Mouse (Mus musculus): Measurements from ENCODE around the gene Rrp8.
A peak's percentile ranks its signal among the peaks of the same experiment; 100 is the strongest.

Rrp8 gene

DNA sequence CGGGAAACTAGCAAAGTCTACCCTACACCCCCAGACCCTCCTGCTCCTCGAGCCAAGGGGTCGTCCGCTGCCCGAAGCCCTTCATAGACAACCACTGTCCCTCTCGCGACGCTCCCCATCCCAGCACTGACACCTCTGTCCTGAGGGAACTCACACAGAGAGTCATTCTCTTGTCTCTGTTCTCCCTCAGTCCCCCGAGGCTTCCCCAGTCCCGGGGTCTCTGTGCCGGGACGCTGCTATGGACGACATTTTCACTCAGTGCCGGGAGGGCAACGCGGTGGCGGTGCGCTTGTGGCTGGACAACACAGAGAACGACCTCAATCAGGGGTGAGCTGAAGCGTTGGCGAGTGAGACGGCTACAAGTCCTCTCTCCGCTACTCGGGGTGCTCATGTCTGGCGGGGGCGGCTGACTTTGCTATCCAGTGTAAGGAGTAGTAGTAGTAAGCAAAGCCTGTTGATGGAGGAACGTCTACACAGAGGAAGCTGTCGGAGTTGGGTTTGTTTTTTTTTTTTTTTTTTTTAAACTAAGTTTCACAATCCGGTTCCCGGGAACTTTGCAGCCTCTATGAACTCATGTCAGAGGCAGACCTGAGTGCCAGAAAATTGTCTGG is at the start of gene Rrp8:
Gene Rrp8, minus strand, starts transcription at position 475 of the 611 bp plus-strand sequence.
- DNase-seq: peak; percentile 51

DNA sequence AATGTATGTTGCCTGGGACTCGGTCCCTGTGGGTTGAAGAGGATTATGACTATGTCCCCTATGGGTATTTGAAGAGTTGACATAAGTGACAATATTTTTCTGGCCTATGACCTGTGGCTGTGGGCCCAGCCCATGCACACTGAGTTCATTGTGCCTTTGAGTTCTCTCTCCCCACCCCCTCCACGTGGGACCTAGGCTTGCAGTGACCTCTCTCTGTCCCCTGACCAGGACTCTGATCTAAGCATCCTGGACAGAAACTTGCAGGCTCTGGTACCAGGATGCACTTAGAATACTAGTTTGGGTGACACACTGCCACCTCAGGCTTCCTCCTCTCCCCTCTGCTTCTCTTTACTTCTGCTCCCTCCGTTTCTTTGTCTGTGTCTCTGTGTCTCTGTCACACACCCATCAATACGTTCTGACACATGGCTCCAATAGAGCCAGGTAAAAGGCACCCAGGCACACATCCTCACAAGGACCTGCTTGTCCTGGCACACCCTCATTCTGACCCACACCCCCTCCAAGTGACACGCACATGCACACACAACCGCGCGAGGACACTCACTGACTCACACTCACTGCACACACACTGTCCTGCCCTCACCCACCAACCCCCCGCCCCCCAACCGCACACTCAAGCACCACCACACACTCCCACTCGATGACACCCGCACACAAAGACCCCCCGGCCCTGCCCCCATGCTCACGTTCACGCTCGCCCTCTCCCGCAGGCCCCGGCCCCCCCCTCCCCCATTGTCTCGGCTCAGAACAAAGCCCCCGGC is 49.5 kb upstream of the Rrp8 start:
- DNase-seq: peak; percentile 37 to 52

DNA sequence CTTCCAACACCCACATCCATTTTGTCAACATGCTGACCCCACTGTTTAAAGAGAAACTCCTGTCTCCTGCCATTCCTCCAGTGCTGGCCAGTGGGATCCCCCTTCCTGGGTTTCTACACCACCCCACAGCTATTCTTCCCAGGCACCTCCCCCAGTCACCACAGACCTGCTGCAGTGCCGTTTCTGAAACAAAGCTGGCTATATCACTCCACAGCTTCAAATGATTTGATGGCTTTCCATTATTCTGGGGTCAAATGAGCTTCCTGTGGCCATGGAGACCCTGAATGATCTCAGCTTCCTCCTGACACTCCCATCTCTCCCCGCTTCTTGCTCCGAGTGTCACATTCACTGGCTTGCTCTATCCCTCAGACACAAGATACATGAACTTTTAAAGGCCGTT is 47.4 kb upstream of the Rrp8 start:
- DNase-seq: no peak

DNA sequence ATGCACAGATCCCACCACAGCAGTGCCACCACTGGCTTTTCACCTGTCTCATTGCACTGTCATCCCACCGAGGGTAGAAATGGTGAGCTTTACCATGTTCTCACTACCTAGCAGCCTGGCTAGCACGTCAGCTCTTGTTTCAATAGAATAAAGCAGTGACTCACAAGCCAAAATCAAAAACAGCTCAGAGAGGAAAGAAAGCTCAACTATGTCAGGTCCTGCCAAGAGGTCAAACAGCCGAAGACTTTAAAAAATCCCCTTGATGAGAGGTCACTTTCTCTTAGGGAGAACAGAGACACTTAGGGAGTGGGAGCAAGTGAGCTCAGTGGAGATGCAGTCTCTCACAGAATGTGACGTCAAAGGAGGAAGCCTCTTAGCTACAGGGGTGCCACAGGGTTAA is 46.7 kb upstream of the Rrp8 start:
- no peak for DNase-seq

DNA sequence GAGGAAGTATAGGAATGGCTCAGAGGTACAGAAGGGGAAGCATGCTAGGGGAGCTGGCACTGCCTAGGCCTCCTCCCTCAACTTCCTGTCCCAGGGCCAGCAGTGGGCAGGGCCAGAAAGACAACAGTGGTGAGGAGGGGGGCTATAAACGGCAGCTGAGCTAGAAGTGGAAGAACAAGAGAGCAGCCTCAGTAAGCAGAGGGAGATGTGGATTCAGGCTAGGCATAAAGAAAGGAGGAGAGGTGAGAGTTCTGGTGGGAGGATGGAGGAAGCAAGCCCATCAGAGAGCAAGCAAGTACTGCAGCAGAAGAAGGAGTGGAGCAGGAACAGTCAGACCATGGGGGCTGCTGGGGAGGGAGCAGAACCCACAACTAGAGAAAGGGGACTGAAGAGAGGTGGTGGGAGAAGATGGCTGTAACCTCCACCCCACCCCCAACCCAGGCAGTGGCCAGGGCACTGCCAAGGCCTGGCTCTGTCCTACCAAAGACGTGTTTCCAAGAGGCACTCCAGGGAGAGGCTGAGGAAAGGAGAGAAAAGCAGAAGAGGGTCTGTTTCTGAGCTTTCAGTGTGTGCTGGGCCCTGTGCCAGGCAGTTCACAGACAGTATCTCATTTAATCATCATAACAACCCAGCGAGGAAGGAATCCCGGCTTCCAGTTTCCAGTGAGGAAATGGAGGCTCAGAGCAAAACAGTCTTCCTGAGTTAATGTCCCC is 41.5 kb upstream of the Rrp8 start:
- peak; percentile 52 to 53 for DNase-seq

DNA sequence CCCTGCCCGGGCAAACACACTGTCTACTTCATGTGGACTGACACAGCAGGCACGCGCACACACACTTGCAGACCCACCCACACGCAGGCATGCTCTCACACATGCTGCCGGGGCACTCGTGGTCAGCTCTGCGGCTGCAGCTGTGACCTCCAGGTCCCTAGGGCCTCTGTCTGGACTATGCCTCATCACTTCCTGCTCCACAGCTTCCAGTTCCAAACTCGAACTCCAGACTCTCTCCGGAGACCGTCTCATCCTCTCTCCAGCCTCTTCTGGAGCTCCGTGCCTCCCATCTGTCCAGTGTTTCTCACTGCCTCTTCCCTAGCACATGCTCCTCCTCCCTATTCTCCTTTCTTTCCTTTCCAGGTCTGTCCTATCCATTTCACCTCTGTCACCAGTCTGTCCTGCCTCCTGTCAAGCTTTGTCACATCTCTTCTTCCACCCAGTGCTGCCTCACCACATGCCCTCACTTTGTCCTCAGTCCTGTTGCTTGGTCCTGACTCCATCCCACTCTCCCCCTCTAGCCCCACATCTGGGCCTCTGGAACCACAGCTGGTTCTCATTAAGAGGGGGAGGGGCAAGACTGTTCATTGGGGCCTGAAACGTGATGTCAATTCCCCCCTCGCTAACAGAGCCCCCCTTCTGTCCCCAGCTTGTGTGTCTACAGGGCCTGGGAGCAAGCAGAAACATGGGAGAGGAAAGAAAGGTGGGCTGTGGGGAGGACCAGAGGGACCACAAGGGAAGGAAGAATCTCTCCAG is 40.8 kb upstream of the Rrp8 start:
- no peak for DNase-seq

DNA sequence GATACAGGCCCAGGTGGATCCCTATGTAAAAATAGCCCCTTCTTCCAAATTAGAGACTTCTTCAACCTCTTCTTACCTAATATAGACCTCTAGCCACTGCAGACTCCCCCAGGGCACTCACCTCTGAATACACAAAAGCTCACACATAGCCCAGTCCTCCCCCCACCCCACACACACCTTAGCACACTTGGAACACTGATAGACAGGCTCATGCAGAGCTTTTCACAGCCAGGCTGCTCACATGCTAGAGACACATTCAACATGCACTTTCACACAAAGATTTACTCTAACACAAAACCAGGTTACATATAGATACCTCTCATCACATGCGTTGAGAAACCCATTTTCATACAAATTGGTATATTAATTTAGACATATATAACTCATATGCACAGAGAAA is 40.1 kb upstream of the Rrp8 start:
- no peak for DNase-seq

DNA sequence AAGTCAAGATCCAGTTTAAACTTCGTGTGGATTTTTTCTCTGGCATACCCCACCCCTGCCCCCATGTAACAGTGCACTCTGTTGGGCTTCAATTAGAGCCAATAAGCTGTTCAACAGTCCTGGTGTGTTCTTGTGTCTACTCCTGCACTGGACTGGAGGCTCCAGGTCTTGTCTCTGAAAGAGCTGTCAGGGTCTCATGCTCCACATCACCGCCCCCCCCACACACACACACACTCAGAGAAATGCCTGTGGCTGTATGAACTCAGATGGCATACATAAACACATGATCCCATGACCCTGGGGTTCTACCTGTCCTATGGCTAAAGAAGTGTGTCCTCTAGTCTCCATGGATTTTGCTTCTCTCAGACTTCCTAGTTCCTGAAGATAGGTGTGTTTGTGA is 38.8 kb upstream of the Rrp8 start:
- no peak for DNase-seq

DNA sequence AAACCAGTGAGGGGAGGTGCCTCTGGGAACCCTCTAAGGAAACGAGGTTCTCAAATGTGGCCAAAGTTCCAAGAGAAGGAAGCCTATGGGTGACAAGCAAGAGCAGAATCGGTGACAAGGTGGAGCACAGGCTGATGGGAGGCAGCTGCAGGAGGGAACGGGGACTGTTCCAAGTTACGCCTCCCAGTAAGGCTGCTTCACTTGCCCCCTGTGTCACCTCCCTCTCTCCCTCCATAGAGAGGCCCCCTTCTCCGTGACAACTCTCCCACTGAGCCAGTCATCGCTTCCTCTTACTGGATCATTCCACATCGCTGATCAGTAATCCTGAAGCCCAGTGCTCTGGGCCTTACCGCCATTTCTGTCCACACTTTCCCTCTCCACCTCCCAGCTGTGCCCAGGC is 37.5 kb upstream of the Rrp8 start:
- no peak for DNase-seq

DNA sequence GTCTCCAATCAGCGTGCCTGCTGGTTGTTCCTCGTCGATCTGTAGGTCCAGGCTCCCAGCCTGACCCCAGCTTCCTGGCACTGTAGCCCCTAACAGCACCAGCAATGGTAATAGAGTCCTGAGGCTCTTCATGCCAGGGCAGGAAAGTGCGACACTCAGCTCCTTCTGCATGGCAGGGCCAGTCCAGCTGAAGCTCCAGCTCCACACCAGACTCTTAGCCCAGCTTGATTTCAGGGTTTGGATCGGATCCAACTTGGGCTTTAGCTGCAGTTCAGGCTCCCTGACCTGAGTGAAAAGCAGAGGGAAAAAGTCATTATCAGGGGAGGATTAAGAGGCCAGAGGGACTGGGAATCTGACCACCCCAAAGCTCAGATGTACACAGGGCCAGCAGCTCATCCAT is 35.9 kb upstream of the Rrp8 start:
- DNase-seq: peak in 1 of 2 experiments; percentile 24

DNA sequence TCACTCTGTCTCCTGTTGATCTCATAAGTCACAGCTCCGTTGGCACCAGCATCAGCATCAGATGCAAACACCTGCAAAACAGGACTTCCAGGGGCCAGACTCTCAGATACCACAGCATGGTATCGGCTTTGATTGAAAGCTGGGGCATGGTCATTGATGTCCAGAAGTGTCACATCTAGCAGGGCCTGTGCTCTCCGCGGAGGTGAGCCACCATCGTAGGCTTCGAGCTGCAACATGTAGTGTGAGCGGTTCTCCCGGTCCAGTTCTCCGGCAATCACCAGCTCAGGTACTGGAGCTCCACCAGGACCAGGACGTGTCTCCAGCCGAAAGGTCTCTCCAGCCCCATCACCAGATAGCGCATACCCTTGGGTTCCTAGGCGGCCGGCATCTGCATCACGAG is 35.1 kb upstream of the Rrp8 start:
- no peak for DNase-seq

DNA sequence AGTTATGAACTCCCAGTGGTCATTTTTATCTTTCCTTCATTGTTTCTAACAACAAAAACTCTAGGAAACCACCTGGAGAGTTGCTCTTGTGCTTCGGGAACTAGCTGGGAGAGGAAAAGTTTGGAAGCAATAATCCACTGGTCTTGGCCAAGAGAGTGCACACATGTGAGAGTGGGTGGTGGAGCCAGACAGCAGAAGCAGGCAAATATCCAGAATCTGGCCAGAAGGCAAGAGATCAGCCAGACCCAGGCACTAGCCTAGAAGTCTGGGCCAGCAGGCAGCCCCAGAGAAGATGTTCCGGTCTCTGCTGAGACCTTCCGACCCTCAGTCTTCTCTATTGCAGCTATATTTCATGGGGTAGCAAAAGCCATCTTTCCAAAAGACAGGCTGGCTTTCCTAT is 32.8 kb upstream of the Rrp8 start:
- DNase-seq: no peak

DNA sequence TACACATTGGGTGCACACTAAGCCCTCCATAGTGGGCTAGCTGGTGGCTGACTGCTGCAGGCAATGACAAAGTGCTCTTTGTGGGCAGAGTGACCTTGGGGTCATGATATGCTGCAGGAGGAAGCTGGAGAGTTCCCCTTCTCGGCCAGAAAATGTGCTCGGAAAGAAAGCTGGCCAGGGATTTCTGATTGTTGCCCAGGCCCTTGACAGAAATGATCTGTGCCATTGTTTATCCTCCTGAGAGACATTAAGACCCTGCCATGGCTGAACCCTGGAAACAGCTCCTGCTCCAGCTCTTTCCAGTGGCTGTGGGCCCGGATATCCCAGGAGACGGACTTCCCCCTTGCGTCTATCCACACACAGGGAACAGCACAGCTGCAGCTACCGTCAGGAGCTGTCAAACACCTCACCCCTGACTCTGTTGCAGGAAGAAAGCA is 30.6 kb upstream of the Rrp8 start:
- no peak for DNase-seq

DNA sequence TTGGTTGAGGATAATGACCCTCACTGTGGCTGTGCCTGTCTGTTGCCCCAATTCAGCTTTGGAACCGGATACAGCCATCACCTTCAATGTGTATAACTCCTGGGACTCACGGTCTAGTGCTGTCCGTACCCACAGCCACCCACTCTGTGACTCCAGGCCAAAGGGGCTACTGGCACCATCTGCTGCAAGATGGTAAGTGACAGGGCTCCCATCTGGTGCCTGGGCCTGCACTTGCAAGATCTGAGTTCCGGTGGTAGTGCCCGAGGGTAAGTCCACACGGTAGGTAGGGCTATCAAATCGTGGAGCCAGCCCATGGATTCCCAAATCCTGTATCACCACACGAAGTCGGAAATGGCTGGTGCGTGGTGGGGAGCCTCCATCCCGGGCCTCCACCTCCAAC is 27.1 kb upstream of the Rrp8 start:
- peak; percentile 47 to 54 for DNase-seq

DNA sequence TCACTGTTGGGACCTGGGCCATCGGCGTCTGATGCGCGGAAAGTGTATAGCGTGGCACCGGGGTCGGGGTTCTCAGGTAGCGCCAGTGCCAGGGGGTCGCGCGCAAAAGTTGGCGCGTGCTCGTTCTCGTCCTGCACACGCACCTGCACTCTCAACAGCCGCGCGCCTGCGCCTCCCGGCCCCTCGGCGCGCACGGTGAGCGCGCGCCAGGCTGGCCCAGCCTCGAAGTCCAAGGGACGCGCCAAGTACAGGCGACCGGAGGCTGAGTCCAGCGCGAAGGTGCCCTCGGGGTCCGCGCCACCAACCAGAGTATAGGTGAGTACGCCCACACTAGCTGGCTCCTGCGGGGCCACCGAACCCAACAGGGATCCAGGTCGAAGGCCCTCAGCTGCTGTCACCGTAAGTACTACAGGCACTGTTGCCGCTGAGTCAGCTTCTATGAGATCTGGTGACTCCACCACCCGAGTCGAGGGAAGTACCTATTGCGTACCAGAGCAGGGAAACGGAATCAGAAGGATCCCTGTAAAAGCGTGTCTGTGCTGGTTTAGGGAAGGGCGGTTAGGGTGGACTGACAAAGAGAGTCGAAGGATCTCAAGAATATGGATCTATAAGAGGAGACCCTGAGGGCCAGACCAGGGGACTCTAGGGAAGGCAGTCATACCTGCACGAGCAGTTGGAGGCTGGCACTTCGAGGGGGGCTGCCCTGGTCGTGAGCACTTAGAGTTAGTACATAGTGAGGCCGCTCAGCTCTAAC is 25.5 kb upstream of the Rrp8 start:
- no peak for DNase-seq

DNA sequence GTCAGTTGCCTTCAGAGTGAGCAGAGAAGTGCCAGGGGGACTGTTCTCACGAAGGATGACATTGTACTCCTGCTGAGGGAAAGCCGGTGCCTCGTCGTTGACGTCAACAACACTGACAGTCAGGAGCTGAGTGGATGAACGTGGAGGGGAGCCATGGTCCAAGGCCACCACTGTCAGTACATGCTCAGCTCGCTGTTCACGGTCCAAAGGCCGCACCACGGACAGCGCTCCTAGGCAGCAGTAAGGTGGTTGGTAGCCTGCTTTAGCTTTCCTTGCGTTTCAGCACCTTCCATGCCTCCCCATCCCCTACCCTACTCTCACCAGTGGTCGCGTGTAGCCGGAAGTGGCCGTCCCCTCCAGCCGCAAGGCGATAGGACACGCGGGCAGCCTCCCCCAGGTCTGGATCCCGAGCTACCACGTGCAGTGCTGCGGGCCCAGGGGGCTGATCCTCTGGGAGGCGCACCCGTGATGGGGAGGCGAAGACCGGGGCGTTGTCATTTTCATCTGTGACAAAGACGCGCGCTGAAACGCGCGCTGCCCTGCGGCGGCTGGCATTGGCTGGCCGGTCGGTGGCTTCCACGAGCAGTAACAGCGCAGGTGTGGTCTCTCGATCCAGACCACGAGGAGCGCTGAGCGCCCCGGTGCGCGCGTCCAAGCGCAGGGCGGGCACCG is 24.8 kb upstream of the Rrp8 start:
- no peak for DNase-seq

DNA sequence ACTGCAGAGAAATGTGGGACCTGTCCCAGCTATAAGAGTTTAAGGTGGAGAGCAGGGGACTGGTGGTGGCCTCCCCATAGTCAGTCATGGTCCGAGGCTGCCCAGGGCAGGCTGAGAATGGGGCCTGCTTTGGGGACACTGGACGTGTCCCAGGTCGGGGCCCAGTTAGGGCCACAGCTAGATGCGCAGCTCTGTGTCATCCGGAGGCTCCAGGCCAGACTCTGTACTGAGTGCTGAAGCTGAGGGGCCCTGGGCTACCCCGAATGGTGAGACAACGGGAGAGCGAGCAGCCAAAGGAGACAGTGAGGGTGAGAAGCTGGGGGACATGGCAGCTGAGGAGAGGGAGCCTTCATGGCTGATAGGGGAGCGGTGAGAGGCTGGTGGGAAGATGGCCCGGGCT is 16.1 kb upstream of the Rrp8 start:
- DNase-seq: no peak

DNA sequence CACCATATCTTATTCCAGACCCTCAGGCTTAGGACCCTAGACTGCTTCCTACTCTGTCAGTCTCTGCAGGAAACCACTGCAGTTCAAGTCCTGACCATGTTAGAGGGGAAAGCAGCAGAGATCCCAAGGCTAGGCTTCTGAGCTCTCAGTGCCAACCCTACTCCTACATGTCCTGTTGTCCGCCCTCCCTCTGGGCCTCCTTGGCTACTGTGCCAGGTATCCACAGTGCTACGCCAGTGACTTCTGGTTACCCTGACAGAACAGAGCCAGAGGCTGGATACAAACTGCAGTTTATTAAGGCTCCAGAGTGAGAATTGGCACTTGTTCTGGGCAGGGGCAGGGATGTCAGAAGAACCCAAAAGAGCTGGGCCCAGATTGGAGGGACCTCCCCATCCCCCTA is 15.5 kb upstream of the Rrp8 start:
- peak; percentile 56 to 60 for DNase-seq

DNA sequence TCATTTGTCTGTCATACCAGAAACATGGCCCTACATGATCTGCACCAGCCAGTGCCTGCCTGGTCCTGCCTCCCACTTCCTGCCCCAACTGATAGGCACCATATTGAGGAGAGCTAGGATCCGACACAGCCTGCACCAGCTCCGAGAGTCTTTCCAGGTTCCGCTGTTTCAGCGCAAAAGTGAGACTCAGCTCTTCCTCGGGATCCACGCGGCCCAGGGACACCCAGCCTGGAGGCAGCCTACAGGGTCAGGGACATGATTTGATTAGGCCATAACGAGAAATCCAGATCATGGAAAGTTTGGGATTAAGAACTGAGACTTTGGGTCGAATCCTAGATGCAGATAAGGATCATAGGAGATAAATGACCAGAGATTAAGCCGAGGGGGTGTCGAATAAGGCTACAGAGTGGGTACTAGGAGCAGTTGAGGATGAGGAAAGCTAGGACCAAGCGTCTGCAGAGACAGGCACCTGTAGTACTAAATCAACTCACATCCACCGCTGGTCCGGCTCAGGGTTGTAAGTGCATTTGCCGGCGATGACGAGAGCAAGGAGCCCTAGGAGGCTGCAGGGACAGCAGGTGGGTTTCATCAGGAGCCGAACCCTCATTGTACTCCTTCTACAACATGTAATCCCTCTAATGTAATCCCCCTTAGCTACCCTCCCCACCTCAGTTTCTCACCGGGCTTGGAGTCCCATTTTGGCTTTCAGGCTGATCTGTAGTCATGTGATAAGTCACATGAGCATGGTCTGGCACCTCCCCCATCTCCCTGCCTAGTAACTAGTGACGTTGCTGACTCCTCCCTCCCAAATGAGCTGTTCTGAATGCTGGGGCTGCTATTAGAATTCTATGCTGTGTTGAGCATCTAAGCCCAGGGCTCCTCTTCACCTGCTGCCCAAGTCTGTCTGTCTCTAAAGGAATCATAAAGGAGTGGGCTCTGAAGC is 14.6 kb upstream of the Rrp8 start, which contains the start of gene Tpp1:
Gene Tpp1, minus strand, starts transcription at position 745 of the 943 bp plus-strand sequence.
- peak; percentile 94 for DNase-seq

DNA sequence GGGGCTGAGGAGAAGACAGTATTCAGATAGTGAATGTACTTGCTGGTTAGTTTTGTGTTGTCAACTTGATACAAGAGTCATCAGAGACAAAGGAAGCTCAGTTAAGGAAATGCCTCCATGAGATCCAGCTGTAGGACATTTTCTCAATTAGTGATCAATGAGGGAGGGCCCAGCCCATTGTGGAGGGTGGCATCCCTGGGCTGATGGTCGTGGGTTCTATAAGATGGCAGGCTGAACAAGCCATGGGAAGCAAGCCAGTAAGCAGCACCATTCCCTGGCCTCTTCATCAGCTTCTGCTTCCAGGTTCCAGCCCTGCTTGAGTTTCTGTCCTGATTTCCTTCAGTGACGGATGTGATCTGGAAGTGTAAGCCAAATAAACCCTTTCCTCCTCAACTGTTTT is 10.6 kb upstream of the Rrp8 start:
- no peak for DNase-seq

Measured in cerebellum, postnatal 14 days (tissue).